Mouse (Mus musculus): ENCODE results near the gene Sh3pxd2a.

DNA sequence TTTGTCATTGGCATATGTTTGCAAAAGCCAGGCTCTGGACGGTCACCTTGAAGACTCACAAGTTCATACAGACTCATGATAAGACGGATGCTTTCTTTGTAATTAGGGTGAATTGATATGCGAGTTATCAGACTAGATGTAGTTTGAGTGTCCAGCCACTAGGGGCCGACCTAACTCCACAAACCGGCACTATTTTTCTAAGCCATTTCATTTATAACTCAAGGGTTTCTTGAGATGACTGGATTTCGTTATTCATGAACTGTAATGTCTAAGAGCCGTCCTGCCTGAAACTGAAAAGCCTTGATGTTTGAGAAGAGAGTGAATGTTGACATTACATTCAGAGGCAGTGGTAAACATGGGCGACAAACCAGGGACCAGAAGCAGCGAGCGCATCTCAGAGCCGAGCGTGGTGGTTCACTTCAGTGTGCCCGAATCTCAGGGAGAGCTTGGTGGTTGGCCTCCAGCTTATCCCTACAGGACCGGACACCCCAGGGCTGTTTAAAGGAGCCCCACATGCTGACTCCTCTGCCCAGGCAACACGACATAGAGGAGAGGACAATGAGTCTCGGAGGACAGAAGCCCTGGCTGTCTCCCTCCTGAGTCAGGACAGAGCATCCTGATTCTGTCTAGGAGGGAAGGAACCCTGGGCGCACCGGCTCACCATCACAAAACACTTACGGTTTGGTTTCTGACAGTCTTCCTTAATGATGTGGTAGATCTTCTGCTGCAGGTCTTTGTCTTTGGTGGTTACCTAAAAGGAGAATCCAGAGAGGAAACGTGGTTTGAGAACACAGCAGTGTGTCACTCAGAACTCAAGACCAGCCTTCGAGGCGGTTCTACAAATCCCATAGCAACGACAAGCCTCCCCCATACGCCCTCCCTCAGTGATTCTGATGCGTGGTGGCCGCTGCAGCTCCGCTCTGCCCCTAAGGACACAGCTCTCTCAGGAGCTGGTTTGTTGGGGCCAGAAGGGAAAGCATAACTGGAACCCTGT is 43.2 kb upstream of the Sh3pxd2a start:
- TF ChIP-seq CTCF (conservative IDR thresholded peaks at IDR 0.05 in 1 of 2, IDR thresholded peaks at IDR 0.05 in 1 of 2; ENCODE audit: low read depth in 2 of 2, low read length in 2 of 2) = peak; percentile 93 to 96
- no peak for TF ChIP-seq CHD1 (IDR thresholded peaks at IDR 0.05; ENCODE audit: low read depth, low read length)
- no peak for TF ChIP-seq POLR2A (IDR thresholded peaks at IDR 0.05; ENCODE audit: low read depth, low read length)
- no peak for TF ChIP-seq POLR2AphosphoS2 (IDR thresholded peaks at IDR 0.05; ENCODE audit: low read depth, low read length)
- no peak for TF ChIP-seq MAX (IDR thresholded peaks at IDR 0.05; ENCODE audit: low read length)
- TF ChIP-seq TBP (conservative IDR thresholded peaks at IDR 0.05; ENCODE audit: low read depth, low read length) = no peak
- TF ChIP-seq JUND (conservative IDR thresholded peaks at IDR 0.05; ENCODE audit: low read depth, low read length) = peak; percentile 84
- no peak for TF ChIP-seq CHD2 (IDR thresholded peaks at IDR 0.05; ENCODE audit: low read length)
- no peak for TF ChIP-seq KAT2A (IDR thresholded peaks at IDR 0.05; ENCODE audit: insufficient replicate concordance, low read length)
- TF ChIP-seq RCOR1 (conservative IDR thresholded peaks at IDR 0.05; ENCODE audit: low read depth, low read length) = no peak
- TF ChIP-seq ELF1 (IDR thresholded peaks at IDR 0.05; ENCODE audit: low read depth, low read length) = no peak
- TF ChIP-seq TCF12 (IDR thresholded peaks at IDR 0.05; ENCODE audit: low read depth, low read length) = no peak
- TF ChIP-seq E2F4 (IDR thresholded peaks at IDR 0.05; ENCODE audit: insufficient replicate concordance, low read depth, low read length) = no peak

Data from CH12.LX (cell line).